Mouse (Mus musculus) liver, embryonic 16.5 days (tissue): ENCODE measurements at regions not wholly inside any gene's neighbourhood (a gene's known extent, or its start where the extent isn't known, plus 50 kb on each side); places are given as distances from the start of the nearest gene placed in this dataset.

ENCODE experiments used
- ATAC-seq: fragments of 200-750 bp; cut with Nextera tagmentation; 2 replicates; pipeline ENCODE4 v1.8.0; 2017; ENCODE audit warnings: low read depth, mild to moderate bottlenecking, moderate number of reproducible peaks, moderate library complexity
- H3K27ac ChIP-seq: fragments of 300-500 bp; sonication (generic); 2 replicates; pipeline ENCODE4 v1.5.1; 2014; ENCODE audit warnings: mild to moderate bottlenecking, low read length
- H3K27me3 ChIP-seq: fragments of 300-500 bp; sonication (generic); 2 replicates; pipeline ENCODE4 v1.6.1; 2014; ENCODE audit warnings: low read depth, low read length, mixed read lengths; ENCODE audit not compliant: control insufficient read depth, insufficient read depth
- H3K36me3 ChIP-seq: fragments of 300-500 bp; sonication (generic); 2 replicates; pipeline ENCODE4 v1.6.1; 2014; ENCODE audit warnings: mild to moderate bottlenecking; ENCODE audit not compliant: control insufficient read depth, insufficient read depth
- H3K4me1 ChIP-seq: fragments of 300-500 bp; sonication (generic); 2 replicates; pipeline ENCODE4 v1.6.1; 2014; ENCODE audit warnings: low read depth, low read length, mixed read lengths; ENCODE audit not compliant: control insufficient read depth
- H3K4me2 ChIP-seq: fragments of 300-500 bp; sonication (generic); 2 replicates; pipeline ENCODE4 v1.6.1; 2014; ENCODE audit warnings: low read depth, low read length, mixed read lengths
- H3K4me3 ChIP-seq: fragments of 300-500 bp; sonication (generic); 2 replicates; pipeline ENCODE4 v1.5.1; 2014; ENCODE audit warnings: low read depth, mild to moderate bottlenecking, low read length
- H3K9ac ChIP-seq: fragments of 300-500 bp; sonication (generic); 2 replicates; pipeline ENCODE4 v1.6.1; 2014; ENCODE audit warnings: low read depth, low read length
- H3K9me3 ChIP-seq: fragments of 300-500 bp; sonication (generic); replicated peaks from 2 replicates; pipeline ENCODE4 v1.6.1; 2016; ENCODE audit warnings: low read length; ENCODE audit not compliant: control insufficient read depth
- WGBS: fragments of 180-500 bp; shearing (Covaris S2); extraction: QIAGEN DNeasy Blood & Tissue Kit; methylation state at CpG from one replicate; pipeline ENCODE4 v1.1.7; 2014; ENCODE audit not compliant: insufficient replicate concordance; 5-methylcytosine and 5-hydroxymethylcytosine counted together

DNA sequence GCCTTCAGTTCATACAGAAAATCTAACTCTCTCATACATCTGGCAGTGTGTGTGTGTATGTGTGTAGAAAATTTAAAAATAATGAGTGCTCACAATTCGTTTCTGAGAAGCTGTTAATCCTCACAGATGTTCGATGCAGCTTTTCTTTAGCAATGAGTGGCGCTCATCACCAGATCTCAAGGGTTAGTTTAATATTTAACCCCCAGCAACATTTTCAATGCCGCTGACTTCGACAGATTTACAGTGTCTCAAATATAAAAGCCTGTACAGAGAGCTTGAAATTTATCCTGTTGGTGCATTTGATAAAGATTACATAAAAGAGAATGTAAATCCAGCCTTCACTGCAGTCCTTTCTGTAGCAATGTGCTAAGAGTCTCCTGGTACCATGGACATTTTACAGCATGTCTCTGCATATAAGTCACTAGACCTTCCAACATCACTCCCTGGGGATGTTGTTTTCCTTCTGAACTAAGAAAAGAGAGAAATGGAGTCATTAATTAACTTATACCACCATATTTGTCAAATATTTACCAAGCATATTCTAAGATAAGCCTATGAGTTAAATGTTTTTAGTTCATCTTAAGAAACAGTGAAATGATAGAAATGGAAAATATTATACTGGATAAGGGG is 670.8 kb upstream of the Kirrel3 start:
- no peak for ATAC-seq
- no peaks in the 10 kb centered on the region for H3K4me1 ChIP-seq
- no peaks in the 10 kb centered on the region for H3K36me3 ChIP-seq
- H3K4me3 ChIP-seq: no peak overlapping the region
- WGBS: 53% methylated on average over 5 of the region's 5 CpGs
- H3K9me3 ChIP-seq: no peaks in the 10 kb centered on the region
- H3K27ac ChIP-seq: no peak overlapping the region
- H3K27me3 ChIP-seq: no peaks in the 10 kb centered on the region
- no peak overlapping the region for H3K4me2 ChIP-seq
- H3K9ac ChIP-seq: no peak overlapping the region

DNA sequence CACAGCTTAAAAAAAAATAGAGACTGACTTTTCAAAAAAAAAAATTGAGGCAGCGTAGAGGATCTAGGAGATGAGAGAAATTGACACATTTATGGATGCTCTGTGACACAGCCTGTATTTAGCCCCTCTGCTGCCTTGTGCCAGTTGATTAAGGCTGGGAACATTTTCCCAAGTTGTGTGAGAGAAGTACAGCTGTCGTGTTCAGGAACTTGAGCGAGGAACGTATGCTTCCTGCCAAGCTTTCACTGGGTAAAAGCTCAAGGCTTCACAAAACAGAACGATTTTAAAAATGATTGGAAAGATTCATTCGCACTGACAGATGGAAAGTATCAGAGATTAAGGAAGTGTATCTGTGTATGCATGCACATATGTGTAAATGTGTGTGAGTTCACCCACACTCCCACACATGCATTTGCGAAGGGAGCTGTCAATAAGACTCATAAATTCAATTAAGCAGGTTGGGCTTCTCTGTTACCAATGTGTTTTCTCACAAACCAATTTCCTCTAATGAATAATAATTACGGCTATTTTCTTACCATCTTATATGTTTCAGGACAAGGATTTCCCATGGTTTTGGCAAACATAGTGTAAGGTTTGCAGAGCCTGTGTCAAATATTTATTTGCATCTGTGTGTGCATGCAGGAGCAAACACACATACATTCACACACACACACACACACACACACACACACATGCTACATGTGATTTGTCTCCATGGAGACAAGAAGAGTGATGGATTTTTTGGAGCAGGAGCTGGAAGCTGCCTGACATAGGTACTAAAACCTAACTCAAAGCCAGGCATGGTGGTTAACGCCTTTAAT is 662.9 kb upstream of the Kirrel3 start:
- WGBS: 58% methylated on average over 9 of the region's 9 CpGs
- ATAC-seq: no peak
- no peak overlapping the region for H3K27ac ChIP-seq

DNA sequence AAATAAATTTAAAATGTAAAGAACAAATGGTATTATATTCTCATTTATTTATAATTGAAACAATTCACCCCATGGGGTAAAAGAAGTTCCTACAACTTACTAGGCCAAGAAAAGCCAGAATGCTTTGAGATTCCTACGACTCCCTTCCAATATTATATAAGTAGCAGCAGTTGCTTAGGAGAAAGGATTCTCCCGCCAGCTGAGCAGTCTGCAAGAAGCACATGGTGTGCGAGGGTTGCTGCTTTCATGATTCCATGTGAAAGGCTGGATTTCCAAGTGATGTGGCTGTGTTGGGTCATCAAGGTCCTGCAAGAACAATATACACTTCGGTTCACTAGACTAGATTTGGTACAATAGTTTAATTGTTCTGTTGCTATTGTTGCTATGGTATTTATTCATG is 659.6 kb upstream of the Kirrel3 start:
- H3K27me3 ChIP-seq: no peaks in the 10 kb centered on the region
- no peaks in the 10 kb centered on the region for H3K9me3 ChIP-seq
- H3K4me3 ChIP-seq: no peak overlapping the region
- no peaks in the 10 kb centered on the region for H3K36me3 ChIP-seq
- no peak for ATAC-seq
- no peak overlapping the region for H3K27ac ChIP-seq
- H3K9ac ChIP-seq: no peak overlapping the region
- H3K4me1 ChIP-seq: no peaks in the 10 kb centered on the region
- H3K4me2 ChIP-seq: no peak overlapping the region
- 57% methylated on average over 4 of the region's 4 CpGs for WGBS

More for the DNA sequence above, 662.9 kb upstream of the Kirrel3 start:
- no peak overlapping the region for H3K4me2 ChIP-seq
- H3K4me3 ChIP-seq: no peak overlapping the region
- H3K36me3 ChIP-seq: no peaks in the 10 kb centered on the region
- no peaks in the 10 kb centered on the region for H3K9me3 ChIP-seq
- H3K9ac ChIP-seq: no peak overlapping the region
- no peaks in the 10 kb centered on the region for H3K27me3 ChIP-seq
- no peaks in the 10 kb centered on the region for H3K4me1 ChIP-seq

DNA sequence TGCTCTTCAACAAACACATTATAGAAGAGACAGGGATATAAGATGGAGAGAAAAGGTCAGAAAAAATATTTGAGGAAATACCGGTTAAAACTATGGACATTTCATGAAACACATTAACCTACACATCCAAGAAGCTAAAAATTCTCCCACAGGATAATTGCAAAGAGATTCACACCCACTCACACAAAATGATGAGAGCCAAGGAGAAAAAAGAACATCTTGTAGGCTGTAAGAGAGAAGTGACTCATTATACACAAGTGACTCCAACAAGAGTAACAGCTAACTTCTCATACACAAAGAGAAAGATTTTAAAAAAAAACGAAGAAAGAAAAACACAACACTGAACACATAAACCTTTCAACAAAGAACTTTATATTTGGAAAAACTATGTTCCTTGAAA is 658.3 kb upstream of the Kirrel3 start:
- H3K27me3 ChIP-seq: no peaks in the 10 kb centered on the region
- WGBS: 51% methylated on average over 2 of the region's 2 CpGs
- ATAC-seq: no peak
- no peak overlapping the region for H3K9ac ChIP-seq
- no peaks in the 10 kb centered on the region for H3K36me3 ChIP-seq
- H3K4me2 ChIP-seq: no peak overlapping the region
- no peak overlapping the region for H3K27ac ChIP-seq
- H3K4me1 ChIP-seq: no peaks in the 10 kb centered on the region
- H3K4me3 ChIP-seq: no peak overlapping the region
- no peaks in the 10 kb centered on the region for H3K9me3 ChIP-seq

DNA sequence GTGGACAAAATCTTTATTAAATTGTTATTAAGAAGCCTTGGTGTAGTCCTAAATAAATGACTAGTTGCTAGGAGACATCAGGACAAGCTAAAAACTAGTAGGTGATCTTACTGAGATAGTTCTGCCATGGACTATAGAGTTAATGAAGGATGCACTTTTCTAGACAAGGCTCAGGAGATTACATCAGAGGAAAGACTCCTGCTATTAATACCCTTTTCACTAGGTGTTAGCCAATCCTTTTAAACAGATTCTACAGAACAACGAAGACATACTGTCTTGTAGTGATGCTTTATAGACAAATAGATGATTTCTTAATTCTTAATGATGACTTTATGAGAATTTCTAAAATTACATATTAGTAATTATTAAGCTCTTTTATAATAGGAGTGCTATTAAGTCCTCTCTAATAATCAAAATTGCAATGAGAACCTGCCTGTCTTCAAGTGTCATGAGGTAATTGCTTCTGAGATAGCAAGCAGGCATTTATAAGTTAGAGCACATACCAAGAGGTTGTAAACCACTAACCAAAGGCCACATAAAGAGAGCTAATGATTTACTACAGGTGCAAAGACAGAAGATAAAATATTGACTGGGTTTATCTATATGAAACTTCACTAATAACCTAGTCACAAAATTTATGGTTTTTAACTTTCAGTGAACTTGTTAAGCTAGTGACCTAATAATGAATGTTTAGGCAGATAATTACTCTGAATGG is 647.9 kb upstream of the Kirrel3 start:
- Histone ChIP-seq H3K9me3 (no peaks in the 10 kb centered on the region), H3K27ac (no peak overlapping the region), H3K27me3 (no peaks in the 10 kb centered on the region), H3K4me1 (no peaks in the 10 kb centered on the region), H3K4me3 (no peak overlapping the region), H3K36me3 (no peaks in the 10 kb centered on the region), H3K4me2 (no peak overlapping the region), H3K9ac (no peak overlapping the region)
- no peak for ATAC-seq
- WGBS: 44% methylated on average over 1 of the region's 1 CpGs

DNA sequence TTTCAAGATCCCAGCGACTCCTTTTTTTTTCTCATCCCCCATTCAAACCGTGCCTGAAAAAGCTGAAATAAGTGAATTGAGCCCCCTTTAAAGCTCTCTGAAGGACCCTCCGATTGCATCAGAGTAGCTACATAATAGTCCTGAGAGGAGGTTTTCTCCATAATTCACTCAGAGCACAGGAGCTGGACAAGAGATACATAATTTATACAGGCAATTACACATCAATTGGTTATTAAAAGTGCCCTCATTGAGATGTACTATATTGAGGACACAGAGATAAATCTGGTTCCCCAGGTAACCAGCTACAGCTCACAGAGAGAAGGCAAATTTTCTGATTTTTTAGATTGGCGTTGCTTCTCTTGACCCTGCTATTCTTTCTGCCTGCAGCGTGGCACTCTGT is 636.1 kb upstream of the Kirrel3 start:
- no peak overlapping the region for H3K9ac ChIP-seq
- no peak for ATAC-seq
- no peaks in the 10 kb centered on the region for H3K36me3 ChIP-seq
- H3K9me3 ChIP-seq: no peaks in the 10 kb centered on the region
- 64% methylated on average over 5 of the region's 5 CpGs for WGBS
- H3K4me2 ChIP-seq: no peak overlapping the region
- H3K4me1 ChIP-seq: no peaks in the 10 kb centered on the region
- no peaks in the 10 kb centered on the region for H3K27me3 ChIP-seq
- no peak overlapping the region for H3K27ac ChIP-seq
- H3K4me3 ChIP-seq: no peak overlapping the region

DNA sequence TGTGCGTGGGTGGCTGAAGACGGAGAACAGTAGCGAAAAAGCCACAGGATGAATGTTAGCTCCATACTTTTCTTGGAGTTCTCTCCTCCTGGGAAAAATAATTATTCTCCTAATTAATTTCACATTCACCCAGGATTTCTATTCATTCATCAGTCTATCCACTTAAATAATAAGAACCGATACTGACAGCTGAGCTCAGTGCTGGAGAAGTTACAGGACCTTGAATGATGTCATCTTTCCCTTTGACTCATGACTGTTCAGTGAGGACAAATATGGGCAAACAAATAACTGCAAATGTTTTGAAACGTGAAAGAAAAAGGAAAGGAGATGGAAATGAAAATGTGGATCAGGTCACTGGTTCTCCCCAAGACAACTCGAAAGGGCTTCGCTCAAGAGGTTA is 635.7 kb upstream of the Kirrel3 start:
- Histone ChIP-seq H3K36me3 (no peaks in the 10 kb centered on the region), H3K27me3 (no peaks in the 10 kb centered on the region), H3K9ac (no peak overlapping the region), H3K9me3 (no peaks in the 10 kb centered on the region), H3K27ac (no peak overlapping the region), H3K4me3 (no peak overlapping the region), H3K4me1 (no peaks in the 10 kb centered on the region), H3K4me2 (no peak overlapping the region)
- WGBS: 63% methylated on average over 7 of the region's 7 CpGs
- no peak for ATAC-seq

DNA sequence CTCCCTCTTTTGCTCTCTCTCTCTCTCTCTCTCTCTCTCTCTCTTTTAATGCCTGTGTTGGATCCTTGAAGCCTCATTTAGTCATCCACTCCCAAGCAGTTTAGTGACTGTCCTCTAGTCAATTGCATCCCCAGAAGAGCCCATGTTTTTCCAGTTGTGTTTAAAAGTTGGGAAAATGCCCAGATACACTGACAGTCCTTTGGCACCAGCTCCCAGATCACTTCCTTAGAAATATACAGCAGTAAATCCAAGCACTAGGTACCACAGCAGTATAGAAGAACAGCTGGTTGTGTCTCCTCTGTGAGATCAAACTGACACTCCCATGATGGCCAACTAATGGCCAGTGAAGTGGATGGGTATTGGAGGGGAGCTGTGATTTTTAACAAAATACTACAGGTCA is 634.7 kb upstream of the Kirrel3 start:
- no peak overlapping the region for H3K4me3 ChIP-seq
- H3K4me2 ChIP-seq: no peak overlapping the region
- no peaks in the 10 kb centered on the region for H3K27me3 ChIP-seq
- H3K4me1 ChIP-seq: no peaks in the 10 kb centered on the region
- no peaks in the 10 kb centered on the region for H3K36me3 ChIP-seq
- H3K9me3 ChIP-seq: no peaks in the 10 kb centered on the region
- H3K27ac ChIP-seq: no peak overlapping the region
- ATAC-seq: no peak
- H3K9ac ChIP-seq: no peak overlapping the region

DNA sequence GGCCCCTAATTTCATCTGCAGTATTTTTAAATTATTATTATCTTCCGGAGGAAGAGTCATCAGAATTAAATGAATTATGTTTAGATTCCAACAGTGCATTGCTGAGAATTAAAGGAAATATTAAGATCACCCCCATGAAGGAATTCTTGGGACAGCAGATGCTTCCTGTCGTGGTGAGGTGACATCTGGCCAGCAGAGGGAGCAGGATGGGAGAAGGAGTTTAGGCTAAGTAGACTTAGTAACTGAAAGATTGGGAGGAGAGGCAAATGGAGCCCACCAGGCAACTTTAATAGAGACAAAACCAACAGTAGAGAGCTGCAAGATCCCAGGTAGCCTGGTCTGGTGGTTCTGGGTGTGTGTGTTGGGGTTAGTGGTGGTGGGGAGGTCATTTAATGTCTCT is 629.5 kb upstream of the Kirrel3 start:
- ATAC-seq: no peak
- H3K27ac ChIP-seq: no peak overlapping the region
- 25% methylated on average over 2 of the region's 2 CpGs for WGBS

More for the DNA sequence above, 629.5 kb upstream of the Kirrel3 start:
- Histone ChIP-seq H3K4me1 (no peaks in the 10 kb centered on the region), H3K9me3 (no peaks in the 10 kb centered on the region), H3K36me3 (no peaks in the 10 kb centered on the region), H3K27me3 (no peaks in the 10 kb centered on the region), H3K9ac (no peak overlapping the region), H3K4me2 (no peak overlapping the region), H3K4me3 (no peak overlapping the region)
